Mouse (Mus musculus) thymus, postnatal 4 days (tissue): ENCODE data around the gene Sema4d.

Source experiments
- DNase-seq: peaks from one replicate; pipeline ENCODE4 v3.0.0; 2021

Gene Sema4d

DNA sequence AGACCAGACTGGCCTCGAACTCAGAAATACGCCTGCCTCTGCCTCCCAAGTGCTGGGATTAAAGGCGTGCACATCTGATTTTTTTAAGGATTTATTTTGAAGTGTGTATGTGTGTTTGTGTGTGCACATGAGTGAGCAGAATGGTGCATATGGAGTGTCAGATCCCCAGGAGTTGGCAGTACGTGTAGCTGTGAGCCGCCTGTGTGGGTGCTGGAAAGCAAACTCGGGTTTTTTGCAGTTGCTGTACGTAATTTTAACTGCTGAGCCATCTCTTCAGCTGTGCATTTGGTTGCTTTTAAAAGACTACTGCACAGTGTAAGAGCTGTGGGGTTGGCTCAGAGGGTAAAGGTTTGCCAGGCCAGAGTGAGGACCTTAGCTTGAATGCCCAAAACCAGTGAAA lies 134.0 kb downstream of the Sema4d start:
- no peak for DNase-seq

- no peak for DNase-seq
Measured at GRCm38 (mm10) chr13:51658094-51658493, 135.5 kb downstream of the Sema4d start.

DNA sequence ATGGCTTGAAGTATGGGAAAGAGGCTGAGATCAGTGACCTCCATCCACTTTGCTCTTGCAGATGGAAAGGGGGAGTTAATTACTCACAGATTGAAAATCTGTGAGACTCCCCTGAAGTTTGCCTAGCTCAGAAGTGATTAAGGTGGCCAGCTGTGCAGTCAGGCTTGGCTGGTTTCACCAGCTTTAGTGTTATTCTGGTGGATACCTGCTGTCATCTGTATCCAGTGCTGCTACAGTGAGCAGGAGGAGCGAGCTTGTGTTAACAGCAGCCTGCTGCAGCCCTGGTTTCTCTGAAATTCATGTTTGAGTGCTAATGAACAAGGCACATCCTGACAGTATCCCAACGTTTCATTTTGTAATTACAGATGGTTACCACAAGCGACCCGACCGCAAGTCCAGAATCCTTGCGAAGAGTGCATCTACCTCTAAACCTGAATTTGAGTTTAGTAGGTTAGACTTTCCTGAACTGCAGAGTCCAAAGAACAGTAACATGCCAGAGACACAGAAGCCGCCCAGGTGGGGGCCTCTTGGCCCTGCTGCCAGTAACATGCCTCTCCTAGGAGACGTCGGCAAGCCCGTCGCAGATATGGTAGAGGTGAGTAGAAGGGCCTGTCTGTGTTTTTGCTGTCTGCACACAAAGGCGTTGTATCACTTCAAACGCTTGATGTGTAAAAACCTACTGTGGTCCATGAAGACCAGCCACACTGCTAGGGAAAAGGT lies 136.9 kb downstream of the Sema4d start:
- no peak for DNase-seq

GRCm38 (mm10) chr13:51653961-51654360 lies 139.6 kb downstream of the Sema4d start:
- DNase-seq, result no peak

DNA sequence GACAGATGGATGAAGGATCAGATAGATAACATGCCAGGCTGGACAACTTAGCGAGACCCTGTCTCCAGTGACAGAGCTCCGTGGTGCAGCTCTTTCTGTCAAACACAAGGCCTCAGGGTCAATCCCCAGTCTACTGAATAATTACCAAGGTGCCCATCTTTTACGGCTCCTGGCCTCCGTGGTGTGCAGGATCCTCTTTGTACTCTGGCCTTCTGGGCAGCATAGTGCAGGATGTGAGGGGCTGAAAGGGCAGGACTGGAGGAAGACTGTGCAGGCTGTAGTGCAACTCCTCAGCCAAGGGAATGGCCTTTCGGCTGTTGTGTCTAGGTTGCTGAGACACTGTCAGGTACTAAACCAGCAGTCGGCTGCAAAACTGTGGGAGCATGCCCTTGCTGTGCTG lies 140.4 kb downstream of the Sema4d start:
- DNase-seq, result no peak

- peak; percentile 96 for DNase-seq
Measured at GRCm38 (mm10) chr13:51651408-51652064, 142.0 kb downstream of the Sema4d start, which contains the start of gene Secisbp2. Gene Secisbp2 (plus strand): TSS chr13:51651697.

- DNase-seq, result no peak
Measured at GRCm38 (mm10) chr13:51649740-51650139, 143.8 kb downstream of the Sema4d start.

DNA sequence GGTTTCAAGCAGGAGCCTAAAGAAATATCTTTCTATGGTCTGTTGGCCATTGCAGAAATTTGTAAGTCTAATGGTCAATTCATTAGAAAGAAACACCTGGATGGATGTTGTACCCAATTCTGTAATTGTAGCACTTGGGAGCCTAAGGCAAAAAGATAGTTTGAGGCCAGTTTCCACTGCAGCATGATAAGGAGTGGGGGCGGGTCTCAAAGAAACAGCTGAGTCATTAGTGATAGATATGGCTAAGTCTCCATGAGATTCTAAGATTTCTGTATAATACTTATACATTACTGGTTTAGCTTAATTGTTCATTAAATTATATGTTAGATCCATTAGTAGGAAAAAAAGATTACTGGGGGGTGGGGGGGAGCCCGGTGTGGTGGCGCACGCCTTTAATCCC lies 145.3 kb downstream of the Sema4d start:
- DNase-seq, result no peak

DNA sequence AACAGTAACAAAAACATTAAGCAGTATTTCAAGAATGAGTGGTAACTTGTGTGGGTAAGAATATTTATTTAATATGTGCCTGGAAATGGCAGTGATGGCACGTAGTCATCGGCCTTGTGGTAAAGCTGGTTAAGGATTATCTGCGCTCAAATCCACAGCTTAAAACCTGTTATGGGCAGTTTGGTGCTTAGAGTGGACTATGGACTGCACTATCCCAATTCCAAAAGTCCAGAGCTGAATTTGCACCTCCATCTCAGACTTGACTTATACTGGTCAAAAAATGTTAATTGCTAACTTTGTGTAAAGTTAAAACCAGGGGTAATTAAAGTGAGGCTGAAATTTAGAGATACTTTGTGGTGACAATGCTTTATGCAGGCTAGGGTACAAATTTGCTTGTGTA lies 145.8 kb downstream of the Sema4d start:
- no peak for DNase-seq

DNA sequence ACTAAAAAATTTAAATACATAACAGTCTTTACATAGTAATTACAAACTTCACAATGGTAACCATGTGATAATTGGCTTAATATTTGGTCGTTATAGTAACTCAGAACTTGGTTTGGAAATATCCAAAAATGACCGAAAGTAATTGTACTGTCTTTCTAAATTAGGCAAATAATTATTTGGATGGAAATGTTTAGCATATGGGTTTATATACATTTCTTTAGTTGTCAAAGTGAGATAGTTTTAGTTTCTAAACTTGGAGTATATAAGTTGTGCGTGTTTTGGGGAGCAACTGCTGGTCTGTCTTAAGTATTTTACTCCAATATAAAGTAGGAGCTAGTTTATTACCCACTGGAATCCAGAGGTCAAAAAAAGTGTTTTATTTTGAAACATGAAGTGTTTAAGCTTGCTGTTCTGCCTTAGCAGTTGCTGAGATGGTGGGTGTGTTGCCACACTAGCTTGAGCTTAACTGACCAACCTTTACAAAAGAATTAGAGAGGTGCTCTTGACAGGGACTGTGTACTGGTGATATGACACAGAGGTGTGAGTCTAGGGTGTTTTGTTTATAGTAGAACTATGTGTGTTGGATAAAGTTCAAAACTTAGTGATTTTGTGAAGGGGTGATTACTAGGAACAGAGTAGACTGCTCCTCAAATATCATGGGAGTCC lies 147.1 kb downstream of the Sema4d start:
- DNase-seq, result no peak

DNA sequence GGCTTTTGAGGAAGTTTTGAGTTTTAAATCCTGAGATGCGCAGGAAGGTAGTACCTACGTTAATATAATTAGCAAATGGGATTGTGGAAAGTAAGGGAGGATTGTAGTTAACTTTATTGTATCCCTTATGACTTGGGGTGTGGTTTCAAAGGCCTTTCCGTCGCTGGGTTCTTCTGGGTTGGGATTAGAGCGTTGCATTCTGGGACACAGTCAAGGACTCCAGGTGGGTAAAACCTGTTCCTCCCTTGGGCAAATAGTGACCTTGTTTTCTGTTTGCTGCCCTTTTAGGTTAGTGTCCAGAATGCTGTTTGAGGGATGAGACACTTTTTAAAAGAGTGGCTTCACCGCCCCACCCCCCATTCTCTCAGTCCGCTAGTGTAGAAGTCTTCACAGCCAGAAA lies 147.7 kb downstream of the Sema4d start:
- DNase-seq, result peak; percentile 22

DNA sequence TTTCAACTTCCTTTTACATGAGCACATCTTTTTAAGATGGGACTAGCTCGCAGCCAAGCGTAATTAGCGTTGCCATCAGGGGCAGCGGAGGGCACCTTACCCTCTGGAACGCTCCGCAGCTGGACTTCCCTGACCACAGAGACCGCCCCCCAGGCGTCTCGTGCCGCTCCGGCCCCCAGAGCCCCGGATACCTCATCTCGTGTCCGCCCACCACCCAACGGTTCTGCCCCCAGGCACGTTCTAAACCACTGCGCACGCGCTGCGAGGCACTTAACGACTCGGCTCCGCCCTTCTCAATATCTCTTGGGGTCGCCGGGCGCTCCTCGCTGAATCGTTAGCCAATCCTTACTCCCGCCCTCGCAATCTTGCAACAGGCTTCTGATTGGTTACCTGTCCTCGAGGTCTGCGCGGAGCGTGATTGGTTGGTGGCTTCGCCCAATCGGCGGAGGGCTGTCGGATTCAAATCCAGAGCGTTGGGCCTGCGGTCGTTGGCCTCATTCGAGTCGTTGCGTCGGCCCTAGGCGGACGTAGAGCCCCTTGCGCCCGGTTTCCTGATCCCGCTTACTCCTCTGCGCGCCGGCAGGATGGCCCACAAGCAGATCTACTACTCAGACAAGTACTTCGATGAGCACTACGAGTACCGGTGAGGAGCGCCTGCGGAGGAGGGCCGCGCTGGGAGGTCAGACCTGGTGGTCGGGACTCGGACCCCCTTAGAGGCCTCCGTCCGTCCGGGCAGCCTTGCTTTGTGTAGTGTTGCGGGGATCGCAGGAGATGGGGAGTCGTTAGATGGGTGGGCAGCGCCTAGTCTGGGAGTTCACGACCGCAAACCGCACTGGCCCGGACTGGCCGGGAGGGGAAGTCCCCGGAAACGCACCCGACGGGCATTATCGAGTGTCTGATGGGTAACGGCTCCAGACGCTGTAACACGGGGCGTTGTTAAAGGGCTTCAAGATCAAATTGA lies 148.4 kb downstream of the Sema4d start, which contains the start of gene Cks2:
Gene Cks2 (plus strand): TSS at position 404 of the 961 bp plus-strand sequence.
- peak; percentile 96 for DNase-seq

DNA sequence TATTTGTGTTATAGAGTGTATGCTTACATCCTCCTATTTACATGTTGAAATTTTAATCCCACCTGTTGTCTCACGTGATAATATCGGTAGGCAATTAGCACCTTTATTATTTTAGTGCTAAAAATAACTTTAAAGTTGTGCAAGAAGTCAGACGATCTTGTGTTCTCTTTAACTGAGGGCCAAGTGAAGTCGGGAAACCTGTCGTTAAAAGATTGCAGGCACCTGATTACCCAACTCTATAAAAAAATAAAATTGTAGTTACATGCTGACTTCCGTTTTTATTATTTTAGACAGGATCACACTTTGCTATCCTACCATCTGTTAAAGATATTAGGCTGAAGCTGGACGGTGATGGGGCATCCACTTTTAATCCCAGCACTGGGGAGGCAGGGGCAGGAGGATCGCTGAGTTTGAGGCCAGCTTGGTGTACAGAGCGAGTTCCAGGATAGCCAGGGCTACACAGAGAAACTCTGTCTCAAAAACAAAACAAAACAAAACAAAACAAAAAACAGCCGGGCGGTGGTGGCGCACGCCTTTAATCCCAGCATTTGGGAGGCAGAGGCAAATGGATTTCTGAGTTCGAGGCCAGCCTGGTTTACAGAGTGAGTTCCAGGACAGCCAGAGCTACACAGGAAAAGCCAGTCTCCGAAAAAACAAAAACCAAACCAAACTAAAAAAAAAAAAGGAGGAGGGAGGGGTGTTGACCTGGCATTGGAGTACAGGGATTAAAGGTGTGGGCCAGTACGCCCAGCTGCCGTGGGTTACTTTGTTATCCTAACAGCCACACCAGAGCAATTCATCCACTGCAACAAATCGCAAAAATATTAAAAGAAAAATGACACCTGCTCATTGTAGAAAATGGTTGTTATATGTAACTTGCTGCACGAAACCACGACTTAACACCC lies 149.4 kb downstream of the Sema4d start:
- DNase-seq, result peak; percentile 29

GRCm38 (mm10) chr13:51642171-51642778 lies 151.3 kb downstream of the Sema4d start:
- DNase-seq, result no peak

GRCm38 (mm10) chr13:51641424-51641823 lies 152.1 kb downstream of the Sema4d start:
- DNase-seq, result no peak

DNA sequence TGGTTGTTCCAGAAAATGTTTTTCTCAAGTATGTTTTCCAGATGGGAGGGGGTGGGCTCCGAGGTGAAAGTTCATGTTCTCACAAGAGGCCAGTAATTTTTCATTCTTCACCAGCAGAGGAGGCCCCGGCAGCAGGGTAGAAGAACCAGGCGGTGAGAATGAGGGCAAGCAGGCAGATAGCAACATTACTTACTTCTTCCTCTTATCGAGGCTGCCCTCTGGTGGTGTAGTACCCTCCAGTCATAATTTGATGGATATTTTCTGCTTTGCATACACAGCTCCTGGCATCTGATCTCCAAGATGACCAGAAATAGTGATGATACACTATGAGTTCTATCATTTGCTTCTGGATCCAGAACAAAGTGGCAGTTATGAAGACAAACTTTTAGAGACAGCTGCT lies 154.6 kb downstream of the Sema4d start:
- DNase-seq, result peak; percentile 44
